Comparison of ENCODE assay signal across 24 mouse cellular contexts in the genomic region with DNA sequence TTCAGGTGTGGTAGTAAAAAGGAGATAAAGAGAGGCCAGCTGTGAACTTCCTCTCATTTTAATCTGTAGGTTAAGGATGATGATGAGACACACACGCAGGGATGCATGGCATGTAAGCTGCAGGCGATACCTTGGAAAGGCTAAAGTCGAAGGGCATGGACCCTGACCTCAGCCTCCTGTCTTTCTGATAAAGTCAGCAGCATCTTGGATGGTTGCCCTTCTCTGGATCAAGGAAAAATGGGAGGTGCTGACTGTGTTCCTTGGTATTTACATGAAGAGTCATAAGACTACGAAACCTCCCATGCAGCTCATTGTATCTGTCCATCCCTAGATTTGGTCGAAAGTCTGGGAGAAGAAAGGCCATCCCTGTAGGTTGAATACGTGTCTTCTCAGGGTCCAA. TPM values are rescaled to one million over a fixed set of nuclear protein-coding genes. Genes with fewer than 3 reads are reported as not detected.
DNase-seq lines count a peak whose midpoint lies in the region; ATAC-seq and TF ChIP-seq lines count a peak whose summit lies in the region.
"Had no signal": no experiment of that assay in that cellular context is flagged by ENCODE, and none has a peak within 500 bp of the region (broad histone marks: within the 10 kb centered on the region; RNA-seq: fewer than 3 reads in every experiment).

No protein-coding gene starts in this region.

- H3K4me3 ChIP-seq in intestine, postnatal 0 days (ENCODE audit: low read depth, low read length): no peak overlapping the region
- H3K4me3 ChIP-seq in intestine, embryonic 15.5 days (replicated peaks): no peak overlapping the region
- H3K4me3 ChIP-seq in MEL (ENCODE audit: control insufficient read depth in 1 of 2, insufficient read depth in 1 of 2, low read depth in 2 of 2, low read length in 2 of 2): no peak overlapping the region
- H3K4me3 ChIP-seq in small intestine, adult 2 months (ENCODE audit: low read depth, low read length): no peak overlapping the region
- no peak overlapping the region for H3K4me3 ChIP-seq in kidney, embryonic 16.5 days (ENCODE audit: low read length)
- H3K4me3 ChIP-seq in midbrain, embryonic 15.5 days: no peak overlapping the region
- H3K4me3 ChIP-seq: embryonic facial prominence, embryonic 13.5 days; embryonic facial prominence, embryonic 15.5 days; erythroblast, embryonic 14.5 days; forebrain, embryonic 13.5 days; forebrain, embryonic 15.5 days had no signal

- H3K36me3 ChIP-seq in intestine, postnatal 0 days (ENCODE audit: control insufficient read depth, insufficient read depth): no peaks in the 10 kb centered on the region
- no peaks in the 10 kb centered on the region for H3K36me3 ChIP-seq in intestine, embryonic 15.5 days
- peaks cover 0 to 8% of the 10 kb centered on the region in 2 experiments; a peak in 3 of 4 replicates for H3K36me3 ChIP-seq in MEL (ENCODE audit: control insufficient read depth in 1 of 2, insufficient read depth in 2 of 2, low read length in 2 of 2)
- H3K36me3 ChIP-seq in small intestine, adult 2 months (ENCODE audit: control insufficient read depth, insufficient read depth, low read length): no peaks in the 10 kb centered on the region
- no peaks in the 10 kb centered on the region for H3K36me3 ChIP-seq in kidney, embryonic 16.5 days (ENCODE audit: insufficient read depth, low read length)
- no peaks in the 10 kb centered on the region for H3K36me3 ChIP-seq in midbrain, embryonic 15.5 days (replicated peaks)
- H3K36me3 ChIP-seq: embryonic facial prominence, embryonic 15.5 days; forebrain, embryonic 15.5 days had no signal

- TF ChIP-seq RAD21 in MEL (IDR thresholded peaks at IDR 0.05; ENCODE audit: low read depth, low read length): no peak

- peaks cover 10% of the 10 kb centered on the region for H3K79me2 ChIP-seq in MEL (ENCODE audit: control insufficient read depth, insufficient read depth, low read length, poor library complexity)

- H3K4me2 ChIP-seq in intestine, postnatal 0 days (replicated peaks; ENCODE audit: low read depth): no peak overlapping the region
- no peak overlapping the region for H3K4me2 ChIP-seq in intestine, embryonic 15.5 days (replicated peaks)
- H3K4me2 ChIP-seq in kidney, embryonic 16.5 days (replicated peaks; ENCODE audit: low read depth, low read length): no peak overlapping the region
- H3K4me2 ChIP-seq in midbrain, embryonic 15.5 days: no peak overlapping the region
- H3K4me2 ChIP-seq: embryonic facial prominence, embryonic 13.5 days; embryonic facial prominence, embryonic 15.5 days; forebrain, embryonic 13.5 days; forebrain, embryonic 15.5 days had no signal

- TF ChIP-seq POLR2A in MEL (IDR thresholded peaks at IDR 0.05; ENCODE audit: control insufficient read depth in 1 of 2, insufficient read depth in 1 of 2, low read depth in 1 of 2, low read length in 2 of 2, poor library complexity in 1 of 2): no peak
- no peak for TF ChIP-seq POLR2A in small intestine, adult 2 months (IDR thresholded peaks at IDR 0.05; ENCODE audit: low read depth, low read length)

- no peaks in the 10 kb centered on the region for H3K27me3 ChIP-seq in intestine, postnatal 0 days (replicated peaks; ENCODE audit: control insufficient read depth, insufficient read depth, low read length)
- no peaks in the 10 kb centered on the region for H3K27me3 ChIP-seq in intestine, embryonic 15.5 days (replicated peaks)
- H3K27me3 ChIP-seq in MEL (ENCODE audit: control insufficient read depth in 1 of 2, insufficient read depth in 2 of 2, low read length in 2 of 2): no peaks in the 10 kb centered on the region
- no peaks in the 10 kb centered on the region for H3K27me3 ChIP-seq in small intestine, adult 2 months (ENCODE audit: control insufficient read depth, insufficient read depth, low read length)
- no peaks in the 10 kb centered on the region for H3K27me3 ChIP-seq in kidney, embryonic 16.5 days (ENCODE audit: insufficient read depth, low read length)
- no peaks in the 10 kb centered on the region for H3K27me3 ChIP-seq in midbrain, embryonic 15.5 days (replicated peaks)
- H3K27me3 ChIP-seq: embryonic facial prominence, embryonic 13.5 days; embryonic facial prominence, embryonic 15.5 days; forebrain, embryonic 13.5 days; forebrain, embryonic 15.5 days had no signal

- H3K4me1 ChIP-seq in intestine, postnatal 0 days (replicated peaks; ENCODE audit: control insufficient read depth, insufficient read depth, low read length): no peaks in the 10 kb centered on the region
- H3K4me1 ChIP-seq in intestine, embryonic 15.5 days (replicated peaks): no peaks in the 10 kb centered on the region
- peaks cover 2 to 11% of the 10 kb centered on the region in 2 experiments for H3K4me1 ChIP-seq in MEL (ENCODE audit: control insufficient read depth in 1 of 2, insufficient read depth in 2 of 2, low read length in 2 of 2)
- H3K4me1 ChIP-seq in small intestine, adult 2 months (ENCODE audit: control insufficient read depth, insufficient read depth, insufficient read length, low read length): peaks cover 24% of the 10 kb centered on the region
- peaks cover 19% of the 10 kb centered on the region for H3K4me1 ChIP-seq in kidney, embryonic 16.5 days (ENCODE audit: insufficient read depth, low read length)
- peaks cover 20% of the 10 kb centered on the region for H3K4me1 ChIP-seq in midbrain, embryonic 15.5 days

- 65% methylated on average over 6 of the region's 6 CpGs for WGBS in intestine, postnatal 0 days
- 87% methylated on average over 6 of the region's 6 CpGs for WGBS in intestine, embryonic 15.5 days
- WGBS in small intestine, adult 2 months: 51% methylated on average over 6 of the region's 6 CpGs
- WGBS in kidney, embryonic 16.5 days: 81% methylated on average over 6 of the region's 6 CpGs
- WGBS in midbrain, embryonic 15.5 days: 94% methylated on average over 6 of the region's 6 CpGs

- no peak for DNase-seq in MEL (ENCODE audit: low read depth, low spot score)
- peak; percentile 11 for DNase-seq in NIH3T3 (ENCODE audit: low read depth)
- DNase-seq in right cerebral cortex, postnatal 14 days: no peak
- DNase-seq: adrenal gland, adult 2 months; adrenal gland, postnatal 10 days; adrenal gland, postnatal 25 days; cerebellum, adult 11 months; cerebellum, adult 18-20 months; cerebellum, adult 8-10 months; cerebellum, adult 9-11 months; cerebellum, postnatal 14 days; cerebellum, postnatal 36 days; embryo, embryonic 11 days; forebrain, postnatal 0 days had no signal

- H3K9ac ChIP-seq in intestine, postnatal 0 days (ENCODE audit: low read depth, low read length): no peak overlapping the region
- no peak overlapping the region for H3K9ac ChIP-seq in intestine, embryonic 15.5 days
- H3K9ac ChIP-seq in MEL (ENCODE audit: control insufficient read depth, low read depth, low read length, poor library complexity, severe bottlenecking): no peak overlapping the region
- H3K9ac ChIP-seq in kidney, embryonic 16.5 days (replicated peaks; ENCODE audit: low read length): no peak overlapping the region
- no peak overlapping the region for H3K9ac ChIP-seq in midbrain, embryonic 15.5 days
- H3K9ac ChIP-seq: embryonic facial prominence, embryonic 13.5 days; embryonic facial prominence, embryonic 15.5 days; forebrain, embryonic 13.5 days; forebrain, embryonic 15.5 days; forebrain, postnatal 0 days had no signal

- H3K27ac ChIP-seq in intestine, postnatal 0 days (ENCODE audit: low read depth, low read length): no peak overlapping the region
- no peak overlapping the region for H3K27ac ChIP-seq in intestine, embryonic 15.5 days
- H3K27ac ChIP-seq in MEL (ENCODE audit: control insufficient read depth, low read depth, low read length): no peak overlapping the region
- H3K27ac ChIP-seq in small intestine, adult 2 months (ENCODE audit: insufficient read depth, low read depth, low read length): peak overlapping the region; percentile 40; the same call in 1 of the 2 replicates
- no peak overlapping the region for H3K27ac ChIP-seq in kidney, embryonic 16.5 days (ENCODE audit: low read length)
- H3K27ac ChIP-seq in midbrain, embryonic 15.5 days: no peak overlapping the region
- H3K27ac ChIP-seq: embryonic facial prominence, embryonic 13.5 days; embryonic facial prominence, embryonic 15.5 days; forebrain, embryonic 13.5 days; forebrain, embryonic 15.5 days had no signal

- TF ChIP-seq EP300 in MEL (IDR thresholded peaks at IDR 0.05; ENCODE audit: low read depth in 1 of 2, low read length in 2 of 2): no peak

- H3K9me3 ChIP-seq in intestine, postnatal 0 days (ENCODE audit: control insufficient read depth): no peaks in the 10 kb centered on the region
- no peaks in the 10 kb centered on the region for H3K9me3 ChIP-seq in intestine, embryonic 15.5 days
- H3K9me3 ChIP-seq in MEL (replicated peaks; ENCODE audit: insufficient read depth, low read length): no peaks in the 10 kb centered on the region
- H3K9me3 ChIP-seq in kidney, embryonic 16.5 days (ENCODE audit: low read length): no peaks in the 10 kb centered on the region
- H3K9me3 ChIP-seq in midbrain, embryonic 15.5 days: no peaks in the 10 kb centered on the region
- H3K9me3 ChIP-seq: embryonic facial prominence, embryonic 13.5 days; embryonic facial prominence, embryonic 15.5 days; forebrain, embryonic 13.5 days; forebrain, embryonic 15.5 days had no signal

- ATAC-seq in intestine, postnatal 0 days: peak; percentile 14; the same call in 1 of the 2 replicates
- ATAC-seq in intestine, embryonic 15.5 days: no peak
- no peak for ATAC-seq in kidney, embryonic 16.5 days (ENCODE audit: low FRiP score, low TSS enrichment)
- ATAC-seq in midbrain, embryonic 15.5 days (replicated peaks): no peak
- ATAC-seq: forebrain, embryonic 13.5 days; forebrain, embryonic 15.5 days; forebrain, postnatal 0 days had no signal

- TF ChIP-seq CTCF in intestine, postnatal 0 days (IDR thresholded peaks at IDR 0.05; ENCODE audit: low read depth): no peak
- no peak for TF ChIP-seq CTCF in MEL (IDR thresholded peaks at IDR 0.05 in 2 of 3, conservative IDR thresholded peaks at IDR 0.05 in 1 of 3; ENCODE audit: control insufficient read depth in 1 of 3, insufficient read depth in 1 of 3, low read depth in 2 of 3, low read length in 3 of 3, poor library complexity in 1 of 3, severe bottlenecking in 1 of 3)
- no peak for TF ChIP-seq CTCF in small intestine, adult 2 months (IDR thresholded peaks at IDR 0.05; ENCODE audit: extremely low read depth, insufficient read length, insufficient replicate concordance, low read depth, low read length)

RNA-seq across cellular contexts. Expression of a gene that starts 4.2 kb away (rescaled TPM):
- polyA plus RNA-seq in intestine, postnatal 0 days (2015; fragmentation: Nextera tagmentation; extraction: Ambion mirVana): 40.5 and 41.5 TPM in 2 replicates
- 52.5 and 53.3 TPM in 2 replicates for polyA plus RNA-seq in intestine, embryonic 15.5 days (2015; fragmentation: Nextera tagmentation; extraction: Ambion mirVana)
- total RNA-seq in MEL (2012; rRNA removed): 21.8 and 23.7 TPM in 2 replicates
- polyA plus RNA-seq in MEL (2012; ENCODE audit: insufficient read depth in 1 of 2, insufficient read length in 2 of 2, low read depth in 1 of 2, low replicate concordance in 2 of 2, missing spikeins in 1 of 2): 10 to 100 TPM in 1 of 2 experiments, not detected in 1; 29.4 TPM
- 61.1 and 85.9 TPM in 2 replicates for polyA plus RNA-seq in small intestine, adult 2 months (2012; rRNA removed)
- polyA plus RNA-seq in kidney, embryonic 16.5 days (2015; fragmentation: Nextera tagmentation; extraction: Ambion mirVana): 71.0 and 74.1 TPM in 2 replicates
- polyA plus RNA-seq in midbrain, embryonic 15.5 days (2015; fragmentation: Nextera tagmentation; extraction: Ambion mirVana): 120 and 127 TPM in 2 replicates

RNA-seq across cellular contexts. Expression of a gene that starts 4.9 kb away (rescaled TPM):
- polyA plus RNA-seq in intestine, postnatal 0 days (2015; fragmentation: Nextera tagmentation; extraction: Ambion mirVana): 9.1 and 9.7 TPM in 2 replicates
- polyA plus RNA-seq in intestine, embryonic 15.5 days (2015; fragmentation: Nextera tagmentation; extraction: Ambion mirVana): 28.1 and 32.4 TPM in 2 replicates
- total RNA-seq in MEL (2012; rRNA removed): 56.2 and 64.8 TPM in 2 replicates
- polyA plus RNA-seq in MEL (2012; ENCODE audit: insufficient read depth in 1 of 2, insufficient read length in 2 of 2, low read depth in 1 of 2, low replicate concordance in 2 of 2, missing spikeins in 1 of 2): 10 to 100 TPM in 1 of 2 experiments, not detected in 1; 68.7 TPM
- polyA plus RNA-seq in small intestine, adult 2 months (2012; rRNA removed): 0.66 and 1.0 TPM in 2 replicates
- polyA plus RNA-seq in kidney, embryonic 16.5 days (2015; fragmentation: Nextera tagmentation; extraction: Ambion mirVana): 41.6 and 43.3 TPM in 2 replicates
- 15.0 TPM in 2 replicates for polyA plus RNA-seq in midbrain, embryonic 15.5 days (2015; fragmentation: Nextera tagmentation; extraction: Ambion mirVana)
